Mouse (Mus musculus) kidney, adult 11 months (tissue): Measurements from ENCODE around the gene Kdm2b.

Source experiments
- DNase-seq: peaks from one replicate; pipeline ENCODE4 v3.0.0; 2022

Kdm2b gene

GRCm38 (mm10) chr5:122825099-122825498 lies 164.5 kb downstream of the Kdm2b start:
- no peak for DNase-seq

GRCm38 (mm10) chr5:122824450-122824849 lies 165.2 kb downstream of the Kdm2b start:
- DNase-seq, result no peak

- DNase-seq, result no peak
These were observed 165.6 kb downstream of the Kdm2b start for GRCm38 (mm10) chr5:122823976-122824375.

- DNase-seq, result no peak
These were observed 167.2 kb downstream of the Kdm2b start for GRCm38 (mm10) chr5:122822441-122822840.

- no peak for DNase-seq
These were observed 168.1 kb downstream of the Kdm2b start for GRCm38 (mm10) chr5:122821524-122821885.

- DNase-seq, result peak; percentile 94
These were observed 168.7 kb downstream of the Kdm2b start, which contains the start of gene Anapc5 for GRCm38 (mm10) chr5:122820777-122821523. Anapc5 (minus strand) TSS chr5:122821339.
